Mouse (Mus musculus): ENCODE data around the gene Isoc2a.
A peak's percentile ranks its signal among the peaks of the same experiment; 100 is the strongest.

Isoc2a gene

DNA sequence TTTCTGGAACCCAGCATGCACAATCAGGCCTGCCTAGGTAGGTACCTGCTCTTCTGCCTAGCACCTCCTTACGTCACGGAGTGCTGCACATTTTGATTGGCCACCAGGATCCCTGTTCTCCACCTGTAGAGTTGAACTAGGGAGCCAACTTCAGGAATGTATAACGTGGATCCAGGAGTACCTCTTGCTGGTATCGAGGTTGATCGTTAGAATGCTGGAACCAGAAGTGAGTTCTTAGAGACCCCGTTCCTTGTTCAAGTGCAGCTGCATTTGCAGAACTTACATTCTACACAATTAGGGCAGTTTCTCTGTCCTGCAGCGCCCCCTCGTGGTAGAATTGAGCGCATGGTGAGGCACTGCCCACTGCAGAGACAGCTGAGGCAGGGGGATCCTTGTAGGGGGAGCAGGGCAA lies 63.1 kb downstream of the Isoc2a start:
- DNase-seq (ENCODE audit: low read depth), result peak; percentile 92

DNA sequence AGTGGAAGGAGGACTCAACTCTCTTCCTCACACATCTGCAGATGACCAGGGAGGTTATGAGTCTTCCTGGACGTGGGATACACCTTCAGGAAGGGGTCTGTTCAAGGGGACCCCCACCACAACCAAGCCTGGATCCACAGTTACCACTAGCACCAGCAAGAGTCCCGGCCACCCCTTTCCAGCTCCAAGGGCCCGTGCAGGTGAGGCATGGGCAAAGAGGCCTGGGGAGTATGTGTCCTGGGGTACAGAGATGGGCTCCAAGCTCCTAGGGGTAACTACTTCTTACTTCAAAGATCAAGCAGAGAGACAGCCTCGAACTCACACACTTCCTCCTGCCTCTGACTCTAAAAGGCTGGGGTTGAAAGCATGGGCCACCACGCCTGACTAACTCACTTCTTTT lies 65.7 kb downstream of the Isoc2a start:
- DNase-seq (ENCODE audit: low read depth), result no peak

DNA sequence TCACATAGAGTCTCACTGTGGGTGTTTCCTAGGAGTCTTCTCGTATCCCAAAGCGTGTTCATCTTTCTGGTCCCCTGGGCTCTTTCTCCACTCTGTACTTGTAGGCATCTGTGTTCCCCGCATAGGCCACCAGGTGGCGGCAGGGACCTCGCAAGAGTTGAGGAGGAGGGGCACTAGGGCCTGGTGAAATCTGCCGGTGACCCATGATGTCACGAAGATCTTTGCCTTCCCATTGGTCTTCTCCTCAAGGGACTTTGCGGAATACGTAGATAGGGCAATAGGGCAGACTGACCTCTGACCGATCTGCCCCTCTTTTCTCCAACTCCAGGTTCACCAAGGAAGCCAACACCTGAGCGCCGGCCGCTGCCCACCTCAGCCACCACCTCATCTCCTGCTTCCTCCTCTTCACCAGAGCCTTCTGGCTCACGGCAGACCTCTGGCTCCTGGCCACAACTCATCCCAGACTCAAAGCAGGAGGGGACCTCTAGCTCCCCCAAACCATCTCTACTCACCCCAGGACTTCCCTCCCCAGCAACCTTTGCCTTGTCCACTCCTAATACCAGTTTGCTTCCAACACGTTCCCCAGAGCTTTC lies 66.4 kb downstream of the Isoc2a start:
- peak; percentile 92 for DNase-seq (ENCODE audit: low read depth)

Measured in c-Kit-positive CD71-negative TER-119-negative erythroid progenitor cells, embryonic 14.5 days (primary cell).